Mouse (Mus musculus): ENCODE measurements around the gene Paox. TPM values are rescaled to one million over a fixed set of nuclear protein-coding genes. Genes with fewer than 3 reads are reported as not detected.

Gene Paox
- polyA plus RNA-seq, 1 experiment: 5.1 TPM

GRCm38 (mm10) chr7:140144550-140144949, 29.0 kb downstream of the Paox start:
- TF ChIP-seq POLR2A (IDR thresholded peaks at IDR 0.05; ENCODE audit: borderline replicate concordance, extremely low read depth, insufficient read depth, insufficient read length, poor library complexity, severe bottlenecking): no peak
- no peak for TF ChIP-seq CTCF (IDR thresholded peaks at IDR 0.05; ENCODE audit: borderline replicate concordance, extremely low read depth, insufficient read depth, insufficient read length)
- DNase-seq (ENCODE audit: low read depth): no peak

GRCm38 (mm10) chr7:140153383-140153782, 37.8 kb downstream of the Paox start:
- peak; percentile 47 for DNase-seq (ENCODE audit: low read depth)
- TF ChIP-seq POLR2A (IDR thresholded peaks at IDR 0.05; ENCODE audit: borderline replicate concordance, extremely low read depth, insufficient read depth, insufficient read length, poor library complexity, severe bottlenecking) (no peak), CTCF (IDR thresholded peaks at IDR 0.05; ENCODE audit: borderline replicate concordance, extremely low read depth, insufficient read depth, insufficient read length) (no peak)

DNA sequence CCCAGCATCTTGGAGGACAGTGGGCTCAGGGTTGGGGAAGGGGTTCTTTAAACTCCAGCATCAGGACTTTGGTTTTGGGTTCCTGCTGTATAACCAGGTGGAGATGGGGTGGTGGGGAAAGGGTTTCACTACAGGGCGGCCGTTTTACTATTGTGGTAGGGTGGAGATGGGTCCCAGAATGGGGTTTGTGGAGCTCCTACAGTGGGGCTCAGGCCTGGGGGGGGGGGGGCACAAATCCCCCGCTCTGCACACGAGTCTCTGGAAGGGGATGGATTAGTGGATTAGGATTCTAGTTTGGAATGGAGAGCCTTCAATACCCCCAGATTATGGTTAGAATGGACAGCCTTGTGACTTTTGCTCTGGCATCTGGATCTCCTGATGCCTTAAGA, 38.2 kb downstream of the Paox start:
- TF ChIP-seq POLR2A (IDR thresholded peaks at IDR 0.05; ENCODE audit: borderline replicate concordance, extremely low read depth, insufficient read depth, insufficient read length, poor library complexity, severe bottlenecking): no peak
- no peak for TF ChIP-seq CTCF (IDR thresholded peaks at IDR 0.05; ENCODE audit: borderline replicate concordance, extremely low read depth, insufficient read depth, insufficient read length)
- no peak for DNase-seq (ENCODE audit: low read depth)

DNA sequence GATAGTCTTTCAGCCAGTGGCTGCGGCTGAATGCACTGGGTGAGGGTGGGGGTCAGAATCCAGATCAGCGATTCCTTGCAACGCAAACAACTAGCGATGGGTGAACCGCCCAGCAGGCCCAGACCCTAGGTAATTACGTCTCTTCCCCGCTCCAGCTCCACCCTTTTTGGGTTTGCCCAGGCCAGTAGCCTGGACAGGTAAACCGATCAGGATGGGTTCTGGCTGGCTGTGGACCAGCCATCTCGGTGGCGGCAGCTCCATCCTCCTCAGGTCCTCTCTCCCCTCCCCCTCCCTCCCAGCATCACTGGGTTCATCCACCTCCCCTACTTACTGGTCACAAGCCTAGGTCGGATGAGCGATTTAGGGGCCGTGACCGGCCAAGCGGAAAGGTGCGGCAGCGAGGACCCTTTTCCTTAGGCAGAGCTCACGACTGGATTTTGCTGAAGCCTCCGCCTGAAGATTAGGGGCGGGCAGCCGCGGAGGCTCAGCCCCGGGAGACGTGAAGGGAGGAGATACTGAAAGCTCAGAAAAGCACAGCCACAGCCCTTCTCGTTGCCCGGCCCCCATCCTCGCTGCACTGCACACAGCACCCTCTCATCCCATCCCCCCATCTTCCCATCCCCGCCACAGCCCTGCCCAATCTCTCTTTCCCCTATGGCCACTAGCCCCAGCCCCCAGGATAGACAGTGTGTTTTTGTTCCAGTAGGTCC, 38.8 kb downstream of the Paox start, which contains the start of gene Sprn:
TSS of gene Sprn (minus strand) at position 660 of the 710 bp plus-strand sequence.
- peak; percentile 68 for DNase-seq (ENCODE audit: low read depth)
- no peak for TF ChIP-seq CTCF (IDR thresholded peaks at IDR 0.05; ENCODE audit: borderline replicate concordance, extremely low read depth, insufficient read depth, insufficient read length)
- 0 out of 2 replicates have a peak, but pooled peaks have one; percentile 7 for TF ChIP-seq POLR2A (IDR thresholded peaks at IDR 0.05; ENCODE audit: borderline replicate concordance, extremely low read depth, insufficient read depth, insufficient read length, poor library complexity, severe bottlenecking)

GRCm38 (mm10) chr7:140160363-140160762, 44.8 kb downstream of the Paox start:
- TF ChIP-seq POLR2A (IDR thresholded peaks at IDR 0.05; ENCODE audit: borderline replicate concordance, extremely low read depth, insufficient read depth, insufficient read length, poor library complexity, severe bottlenecking) (no peak), CTCF (IDR thresholded peaks at IDR 0.05; ENCODE audit: borderline replicate concordance, extremely low read depth, insufficient read depth, insufficient read length) (no peak)
- DNase-seq (ENCODE audit: low read depth): no peak

DNA sequence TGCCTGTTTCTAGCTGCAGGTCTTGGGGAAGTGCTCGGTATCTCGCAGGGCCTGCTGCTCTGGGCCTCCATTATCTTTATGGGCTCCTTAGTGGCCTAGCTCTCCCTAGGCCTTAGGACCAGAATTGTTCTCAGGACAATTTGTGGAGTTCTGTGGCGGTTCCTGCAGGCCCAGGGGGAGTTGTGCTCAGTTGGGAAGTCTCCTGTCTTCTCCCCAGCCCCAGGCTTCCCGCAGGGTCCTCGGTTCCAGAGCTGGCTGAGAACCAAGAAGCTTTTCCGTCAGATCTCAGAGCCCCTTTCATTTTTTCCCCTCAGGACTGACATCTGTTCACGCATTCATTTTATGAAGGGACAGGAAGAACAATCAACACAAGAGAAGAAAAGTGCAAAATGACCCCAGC, 49.1 kb downstream of the Paox start, which contains the start of gene Olfr522:
TSS of gene Olfr522 (minus strand) at position 101 of the 400 bp plus-strand sequence.
- TF ChIP-seq CTCF (IDR thresholded peaks at IDR 0.05; ENCODE audit: borderline replicate concordance, extremely low read depth, insufficient read depth, insufficient read length) (no peak), POLR2A (IDR thresholded peaks at IDR 0.05; ENCODE audit: borderline replicate concordance, extremely low read depth, insufficient read depth, insufficient read length, poor library complexity, severe bottlenecking) (no peak)
- DNase-seq (ENCODE audit: low read depth): no peak

- no peak for DNase-seq (ENCODE audit: low read depth)
- TF ChIP-seq CTCF (IDR thresholded peaks at IDR 0.05; ENCODE audit: borderline replicate concordance, extremely low read depth, insufficient read depth, insufficient read length) (no peak), POLR2A (IDR thresholded peaks at IDR 0.05; ENCODE audit: borderline replicate concordance, extremely low read depth, insufficient read depth, insufficient read length, poor library complexity, severe bottlenecking) (no peak)
Measured at GRCm38 (mm10) chr7:140167950-140168349, 52.4 kb downstream of the Paox start.

DNA sequence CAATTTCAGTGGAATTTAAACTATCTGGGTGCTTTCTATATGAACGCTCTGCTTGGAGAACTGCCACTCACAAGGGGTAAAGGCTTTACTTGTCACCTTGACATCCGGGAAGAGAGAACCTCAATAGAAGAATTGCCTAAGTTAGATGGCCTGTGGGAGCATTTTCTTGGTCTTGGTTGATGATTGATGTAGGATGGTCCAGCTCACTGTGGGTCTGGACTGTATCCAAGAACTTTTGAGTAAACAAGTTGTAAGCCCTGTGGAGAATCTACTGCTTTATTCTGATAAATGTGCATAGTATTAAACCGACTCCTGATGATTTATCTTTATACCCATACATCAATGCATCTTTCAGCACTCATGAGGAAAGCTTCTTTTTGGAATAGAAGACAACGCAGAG, 53.8 kb downstream of the Paox start:
- TF ChIP-seq CTCF (IDR thresholded peaks at IDR 0.05; ENCODE audit: borderline replicate concordance, extremely low read depth, insufficient read depth, insufficient read length) (no peak), POLR2A (IDR thresholded peaks at IDR 0.05; ENCODE audit: borderline replicate concordance, extremely low read depth, insufficient read depth, insufficient read length, poor library complexity, severe bottlenecking) (no peak)
- no peak for DNase-seq (ENCODE audit: low read depth)

DNA sequence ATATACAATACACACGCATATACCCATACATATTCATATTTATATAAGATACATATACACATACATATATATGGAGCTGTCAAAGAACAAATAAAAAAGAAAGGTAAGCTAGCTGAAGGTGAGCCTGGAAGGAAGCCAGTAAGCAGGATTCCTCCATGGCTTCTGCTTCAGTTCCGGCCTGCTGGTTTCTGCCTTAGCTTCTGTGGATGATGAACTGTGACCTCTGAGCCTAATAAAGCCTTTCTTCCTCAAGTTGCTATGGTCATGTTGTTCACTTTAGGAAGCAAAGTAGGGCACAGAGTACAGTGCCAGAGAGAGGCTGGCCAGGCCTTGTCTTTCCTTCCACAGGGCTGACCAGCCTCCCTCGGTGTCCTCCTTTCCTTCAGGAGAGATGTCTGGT, 55.3 kb downstream of the Paox start:
- TF ChIP-seq CTCF (IDR thresholded peaks at IDR 0.05; ENCODE audit: borderline replicate concordance, extremely low read depth, insufficient read depth, insufficient read length) (no peak), POLR2A (IDR thresholded peaks at IDR 0.05; ENCODE audit: borderline replicate concordance, extremely low read depth, insufficient read depth, insufficient read length, poor library complexity, severe bottlenecking) (no peak)
- DNase-seq (ENCODE audit: low read depth): no peak

DNA sequence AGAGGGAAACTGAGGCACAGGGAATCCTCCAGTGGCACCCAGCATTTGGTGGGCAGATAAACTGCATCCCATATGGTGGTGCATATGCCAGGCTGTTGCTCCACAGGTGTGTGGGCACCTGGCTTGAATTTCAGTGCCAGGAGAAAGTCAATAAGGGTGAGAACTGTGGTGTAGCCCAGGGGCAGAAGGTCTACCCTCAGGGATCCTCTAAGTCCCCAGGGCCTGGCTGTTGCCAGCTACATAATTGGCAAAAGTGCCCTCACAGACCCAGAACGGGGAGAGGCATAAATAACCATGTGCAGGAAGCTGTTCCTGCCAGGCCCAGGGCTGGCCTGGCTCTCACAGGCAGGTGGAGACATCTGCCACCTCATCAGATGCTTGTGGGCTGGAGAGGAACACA, 57.3 kb downstream of the Paox start, which contains the start of gene Olfr523:
TSS of gene Olfr523 (plus strand) at position 282 of the 400 bp plus-strand sequence.
- DNase-seq (ENCODE audit: low read depth): no peak
- TF ChIP-seq CTCF (IDR thresholded peaks at IDR 0.05; ENCODE audit: borderline replicate concordance, extremely low read depth, insufficient read depth, insufficient read length) (no peak), POLR2A (IDR thresholded peaks at IDR 0.05; ENCODE audit: borderline replicate concordance, extremely low read depth, insufficient read depth, insufficient read length, poor library complexity, severe bottlenecking) (no peak)

GRCm38 (mm10) chr7:140179176-140179575, 63.6 kb downstream of the Paox start:
- TF ChIP-seq CTCF (IDR thresholded peaks at IDR 0.05; ENCODE audit: borderline replicate concordance, extremely low read depth, insufficient read depth, insufficient read length): no peak
- TF ChIP-seq POLR2A (IDR thresholded peaks at IDR 0.05; ENCODE audit: borderline replicate concordance, extremely low read depth, insufficient read depth, insufficient read length, poor library complexity, severe bottlenecking): no peak
- no peak for DNase-seq (ENCODE audit: low read depth)

DNA sequence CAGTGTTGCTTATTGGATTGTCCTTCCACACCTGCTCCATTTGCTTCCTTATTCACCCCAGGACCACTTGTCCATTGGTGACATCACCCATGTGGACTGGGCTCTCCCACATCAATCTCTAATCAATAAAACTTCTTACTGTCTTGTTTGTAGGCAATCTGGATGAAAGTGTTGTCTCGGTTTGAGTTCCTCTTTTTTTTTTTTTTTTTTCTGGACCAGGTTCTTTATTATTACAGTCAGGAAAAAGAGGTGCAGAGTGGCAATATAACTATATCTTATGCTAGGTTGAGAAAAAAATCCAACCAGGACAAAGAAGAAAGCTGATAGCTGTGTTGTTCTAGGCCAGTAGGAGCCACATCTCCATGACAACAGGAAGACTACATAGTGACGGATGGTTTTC, 65.1 kb downstream of the Paox start:
- TF ChIP-seq POLR2A (IDR thresholded peaks at IDR 0.05; ENCODE audit: borderline replicate concordance, extremely low read depth, insufficient read depth, insufficient read length, poor library complexity, severe bottlenecking) (no peak), CTCF (IDR thresholded peaks at IDR 0.05; ENCODE audit: borderline replicate concordance, extremely low read depth, insufficient read depth, insufficient read length) (no peak)
- no peak for DNase-seq (ENCODE audit: low read depth)

Measured in brain, embryonic 14.5 days (tissue).